Mouse (Mus musculus) yolk sac, embryonic 10.5 days (tissue): ENCODE measurements around the gene Stx16.

Source experiments
- DNase-seq: peaks from one replicate; pipeline ENCODE4 v3.0.0-alpha.2; 2017; ENCODE audit warnings: low spot score

Stx16 gene

DNA sequence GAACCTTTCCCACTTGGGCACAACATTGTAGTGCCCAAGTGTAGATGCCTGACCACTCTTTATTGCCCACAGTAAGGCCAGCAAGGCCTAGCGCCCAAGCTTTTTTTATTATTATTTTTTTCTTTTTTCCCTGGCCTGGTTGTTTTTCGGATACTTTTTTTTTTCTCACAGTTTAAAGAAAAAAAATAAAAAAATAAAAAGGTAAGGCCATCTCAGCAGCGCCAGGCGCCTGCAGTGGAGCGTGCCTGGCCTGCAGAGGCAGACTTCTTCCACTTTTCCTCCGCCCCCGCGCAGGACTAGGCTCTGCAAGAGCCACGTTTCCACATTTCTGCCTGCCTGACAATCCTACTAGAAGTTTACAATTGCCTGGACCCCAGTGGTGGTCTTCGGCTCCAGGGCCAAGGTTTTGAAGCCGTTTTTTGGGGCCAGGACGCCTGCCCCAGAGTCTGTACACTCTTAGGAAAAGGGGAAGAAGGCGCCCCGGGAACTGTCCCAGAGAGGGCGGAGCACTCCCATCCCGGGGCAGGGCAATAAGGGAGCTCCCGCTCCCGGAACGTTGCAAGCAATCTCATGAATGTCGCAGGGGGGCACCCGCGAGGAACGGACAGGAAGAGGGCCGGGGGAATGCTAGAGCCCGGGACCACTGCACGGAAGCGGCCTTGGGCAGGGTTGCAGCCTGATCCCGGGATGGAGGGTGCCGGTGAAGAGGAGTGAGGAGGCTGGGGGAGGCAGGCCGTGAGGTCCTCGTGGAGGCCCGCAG is at the start of gene Stx16:
Gene Stx16, plus strand, starts transcription at position 636 of the 760 bp plus-strand sequence.
- DNase-seq: peak; percentile 95

DNA sequence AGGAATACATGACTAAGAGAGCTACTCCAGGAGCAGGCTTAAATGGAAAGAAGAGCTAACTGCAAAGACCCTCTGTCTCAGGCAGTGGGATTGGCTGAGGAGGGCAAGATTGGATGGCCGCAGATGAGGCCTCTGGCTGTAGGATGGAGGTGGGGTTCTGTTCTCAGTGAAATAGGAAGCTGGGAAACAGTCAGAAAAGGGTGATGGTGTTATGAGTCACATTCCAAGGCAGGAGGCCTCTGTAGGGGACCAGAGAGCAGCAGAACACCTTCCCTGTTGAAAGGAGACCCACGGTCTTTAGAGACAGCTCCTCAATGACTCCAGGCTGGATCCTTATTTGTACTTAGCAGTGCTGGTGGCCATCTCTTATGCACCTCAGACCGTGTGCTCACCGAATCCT is 49.7 kb upstream of the Stx16 start:
- DNase-seq: no peak

DNA sequence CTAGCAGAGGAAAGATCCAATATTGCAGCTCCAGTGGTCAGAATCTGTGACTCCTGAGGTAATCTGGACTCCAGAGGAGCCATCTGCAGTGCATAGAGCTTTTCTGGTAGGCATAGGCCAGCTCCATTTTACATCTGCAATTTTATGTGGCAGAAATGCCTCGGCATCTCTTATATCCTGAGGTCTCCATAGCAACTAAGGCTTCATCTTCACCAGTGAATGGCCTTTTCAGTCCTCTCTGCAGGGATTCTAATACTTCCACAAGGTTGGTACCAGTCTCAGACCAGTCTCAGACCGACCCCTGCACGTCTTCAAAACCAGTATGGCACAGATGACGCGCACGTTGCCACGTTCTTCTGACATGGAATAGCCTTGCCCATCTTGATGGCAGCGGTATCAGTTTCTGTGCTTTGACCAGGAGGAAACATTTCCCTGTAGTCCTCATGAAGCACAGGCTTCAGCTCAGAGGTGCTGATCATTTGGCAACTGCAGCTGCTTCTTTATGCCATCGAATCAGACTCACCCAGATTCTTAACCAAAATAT is 42.8 kb upstream of the Stx16 start:
- no peak for DNase-seq

DNA sequence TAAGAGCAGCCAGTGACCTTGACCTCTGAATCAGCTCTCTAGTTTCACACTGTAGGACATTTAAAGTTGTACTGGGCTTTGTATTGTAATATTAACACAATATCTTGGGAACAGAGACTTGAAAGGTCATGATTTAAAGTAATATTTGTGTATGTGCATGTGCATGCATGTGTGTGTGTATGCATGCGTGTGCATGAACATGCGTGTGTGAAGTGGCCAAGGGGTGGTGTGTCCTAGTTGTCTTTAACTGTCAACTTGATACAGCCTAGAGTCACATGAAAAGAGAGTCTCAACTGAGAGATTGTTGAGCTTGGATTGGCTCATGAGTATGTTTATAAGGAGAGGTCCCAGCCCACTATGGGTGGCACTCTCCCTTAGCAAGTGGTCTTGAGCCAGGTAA is 28.5 kb upstream of the Stx16 start:
- no peak for DNase-seq

DNA sequence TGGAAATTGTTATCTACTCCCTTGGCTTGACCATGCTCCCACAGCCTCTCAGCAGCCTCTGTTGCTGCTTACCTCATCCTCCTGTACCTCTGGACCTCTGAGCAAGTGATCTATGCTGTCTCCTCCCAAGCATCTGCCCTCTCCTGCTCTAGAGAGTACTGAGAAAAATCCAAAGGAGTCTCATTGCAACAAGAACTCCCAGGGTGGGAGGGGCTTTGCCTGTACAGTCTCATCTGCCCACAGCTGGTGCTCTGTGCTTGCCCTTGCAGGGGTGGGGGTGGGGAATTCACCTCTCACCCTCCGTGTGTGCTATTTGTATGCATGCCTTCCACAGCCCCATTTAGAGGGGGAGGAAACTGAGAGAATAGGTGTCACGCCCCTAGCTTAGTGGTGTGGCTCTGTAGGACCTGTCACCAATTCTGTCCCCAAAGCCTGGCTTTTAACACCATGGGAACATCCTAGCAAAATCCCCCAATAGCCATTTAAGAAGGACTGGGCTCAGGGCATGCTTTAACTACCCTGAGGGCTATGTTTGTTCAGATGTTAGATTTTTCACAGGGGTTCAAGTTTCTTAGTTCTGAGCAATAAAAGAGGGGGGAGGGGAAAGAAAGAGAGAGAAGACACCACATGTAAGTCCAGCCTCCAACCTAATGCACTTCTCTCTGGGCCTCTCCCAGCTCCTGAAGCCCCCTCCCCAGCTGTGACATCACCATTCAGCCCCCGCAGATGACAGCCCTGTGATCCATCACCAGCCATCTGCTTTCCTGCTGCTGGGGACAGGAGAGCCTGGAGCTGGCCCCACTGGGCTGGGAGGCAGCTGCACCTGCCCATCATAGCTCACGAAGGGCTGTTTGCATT is 26.4 kb upstream of the Stx16 start:
- DNase-seq: peak; percentile 69

DNA sequence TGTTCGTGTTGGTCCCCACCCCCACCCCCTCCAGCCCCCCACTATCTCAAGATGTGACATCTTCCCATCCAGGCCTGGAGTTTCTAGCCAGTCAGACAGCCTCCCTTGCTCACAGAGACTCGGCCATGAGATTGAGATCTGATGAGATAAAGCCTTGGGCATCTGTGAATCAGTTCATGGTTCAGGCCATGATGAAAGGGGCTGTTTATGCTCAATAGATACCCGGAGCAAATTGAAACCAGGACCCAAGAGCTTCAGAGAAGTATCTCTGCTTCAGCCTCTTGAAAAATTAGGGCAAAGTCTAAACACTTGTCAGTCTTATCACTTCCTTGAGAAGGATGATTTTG is 25.8 kb upstream of the Stx16 start:
- peak; percentile 76 for DNase-seq

DNA sequence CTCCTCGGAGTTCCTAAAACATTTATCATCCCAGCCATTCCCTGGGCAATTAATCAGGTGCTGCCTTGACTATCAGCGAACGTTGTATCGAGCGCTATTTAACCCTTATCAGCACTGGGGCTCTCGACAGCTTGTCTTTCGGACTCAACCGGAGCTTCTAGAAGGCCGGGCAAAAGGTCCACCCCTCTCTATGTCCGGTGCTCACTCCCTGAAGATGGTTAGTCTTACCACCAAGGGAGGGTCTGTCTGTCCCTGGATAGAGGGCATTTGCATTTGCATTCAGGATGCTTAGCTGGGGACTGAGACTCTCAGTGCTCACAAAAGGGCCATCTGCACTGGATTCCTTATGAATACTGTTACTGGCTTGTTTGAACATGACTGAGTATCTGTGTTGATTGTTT is 25.0 kb upstream of the Stx16 start:
- DNase-seq: peak; percentile 33

DNA sequence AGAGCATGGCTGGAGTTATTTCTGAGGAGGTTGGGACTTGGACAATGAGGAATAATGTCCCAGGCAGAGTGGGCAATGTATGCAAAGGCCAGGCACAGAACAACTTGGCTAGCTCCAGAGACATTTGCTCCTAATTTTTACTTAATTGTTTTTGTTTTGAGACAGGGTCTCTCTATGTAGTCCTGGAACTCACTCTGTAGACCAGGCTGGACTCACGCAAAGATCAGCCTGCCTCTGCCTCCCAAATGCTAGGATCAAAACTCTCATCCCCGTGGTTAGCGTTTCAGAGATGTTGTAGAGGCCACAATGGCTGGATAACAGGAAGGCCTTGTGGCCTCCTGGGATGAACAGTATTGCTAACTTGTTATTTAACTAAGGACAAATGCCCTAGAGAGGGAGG is 21.6 kb upstream of the Stx16 start:
- DNase-seq: no peak

DNA sequence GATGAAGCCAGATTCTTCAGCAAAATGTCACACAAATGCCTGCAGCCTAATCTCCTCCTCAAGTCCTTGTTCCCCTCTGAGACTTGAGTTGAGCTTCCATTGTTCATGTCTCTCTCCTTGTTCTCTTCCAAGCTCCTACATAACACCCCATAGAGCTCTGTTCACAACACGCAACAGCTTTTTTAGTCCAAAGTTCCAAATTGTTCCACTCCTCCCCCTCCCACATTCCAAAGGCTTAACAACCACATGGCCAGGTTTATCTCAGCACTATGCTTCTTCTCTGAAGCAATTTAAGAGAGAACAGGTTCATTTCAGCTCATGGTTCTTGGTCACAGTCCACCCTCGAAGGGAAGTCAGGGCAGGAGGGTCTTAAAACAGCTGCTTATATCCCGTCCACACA is 18.4 kb upstream of the Stx16 start:
- DNase-seq: no peak

DNA sequence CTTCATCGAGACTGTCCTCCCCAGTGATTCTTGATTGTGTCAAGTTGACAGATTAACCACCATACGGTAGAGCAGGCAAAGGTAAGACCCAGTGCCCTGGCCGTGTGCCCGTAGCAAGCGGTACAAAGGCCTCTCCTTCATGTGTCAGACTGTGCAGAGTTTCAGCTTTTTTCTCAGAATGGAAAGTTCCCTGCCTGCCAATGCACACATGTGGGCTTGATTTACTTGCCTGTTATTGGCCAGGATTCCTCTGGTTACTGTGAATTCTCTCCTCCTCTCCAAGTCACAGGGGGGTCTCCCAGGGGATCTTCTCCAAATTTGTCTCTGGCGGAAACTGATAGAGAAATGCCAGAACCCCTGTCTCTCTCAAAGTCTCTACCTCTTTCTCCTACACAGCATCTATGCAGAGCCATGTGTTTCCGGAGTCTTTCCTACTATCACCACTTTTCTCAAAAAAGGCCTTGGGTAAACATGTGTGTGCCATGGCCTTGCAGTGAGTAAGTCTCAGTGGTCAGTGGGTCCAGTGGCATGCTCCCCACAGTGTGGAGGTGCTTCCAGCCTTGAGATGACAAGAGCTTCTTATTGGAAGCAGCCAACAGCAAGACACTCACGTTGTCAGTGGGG is 17.7 kb upstream of the Stx16 start:
- DNase-seq: no peak

DNA sequence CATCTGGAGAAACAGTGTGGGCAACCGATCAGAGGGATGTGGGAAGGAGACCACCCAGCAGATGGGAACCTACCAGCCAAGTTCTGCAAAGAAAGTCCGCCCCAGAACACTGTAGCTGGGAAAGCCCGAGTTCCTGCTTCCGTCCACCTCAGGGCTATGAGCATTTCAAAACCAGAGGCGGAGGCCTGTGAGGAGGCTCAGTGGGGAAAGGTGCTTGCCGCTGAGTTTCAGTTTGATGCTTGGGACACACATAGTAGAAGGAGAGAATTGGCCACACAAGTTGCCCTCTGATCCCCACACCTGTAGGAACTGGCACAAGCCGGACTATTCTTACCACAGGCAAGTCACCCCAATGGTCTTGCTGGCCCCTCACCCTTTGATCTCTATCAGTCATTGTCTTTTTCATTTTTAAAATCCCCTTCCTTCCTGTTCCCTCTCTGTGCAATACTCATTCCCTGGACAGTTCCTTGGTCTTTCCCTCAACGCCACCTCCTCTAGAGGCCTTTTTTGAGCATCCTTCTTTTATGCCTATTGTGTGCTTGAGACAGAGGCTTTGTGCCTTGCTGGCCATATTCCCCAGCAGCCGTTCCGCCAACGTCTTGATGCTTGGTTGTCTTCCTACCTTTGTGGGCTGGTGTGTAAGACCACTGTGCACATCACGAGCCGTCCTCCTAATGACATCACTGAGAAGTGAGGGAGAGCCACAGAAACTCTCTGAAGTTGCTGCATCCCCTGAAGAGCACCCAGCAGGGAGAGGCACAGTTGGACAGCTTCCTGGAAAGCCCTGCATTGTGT is 16.3 kb upstream of the Stx16 start:
- DNase-seq: no peak

DNA sequence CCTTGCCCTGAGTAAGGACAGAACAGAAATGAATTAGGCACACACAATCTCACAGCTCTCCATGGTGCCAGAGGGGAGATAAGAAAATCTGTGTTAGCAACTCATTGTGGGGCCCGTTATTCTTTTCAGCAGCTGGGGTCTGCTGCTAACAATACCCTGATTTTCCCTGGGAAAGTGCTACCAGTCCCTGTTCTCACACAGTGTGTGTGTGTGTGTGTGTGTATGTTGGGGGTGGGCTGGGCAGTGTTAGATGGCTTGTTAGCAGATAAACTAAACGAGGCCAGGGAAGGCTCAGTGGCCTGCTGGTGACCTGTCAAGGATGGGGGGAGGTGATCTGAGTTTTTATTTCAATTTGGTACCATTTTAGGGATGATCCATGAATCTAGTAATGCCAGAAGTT is 14.9 kb upstream of the Stx16 start:
- DNase-seq: no peak

DNA sequence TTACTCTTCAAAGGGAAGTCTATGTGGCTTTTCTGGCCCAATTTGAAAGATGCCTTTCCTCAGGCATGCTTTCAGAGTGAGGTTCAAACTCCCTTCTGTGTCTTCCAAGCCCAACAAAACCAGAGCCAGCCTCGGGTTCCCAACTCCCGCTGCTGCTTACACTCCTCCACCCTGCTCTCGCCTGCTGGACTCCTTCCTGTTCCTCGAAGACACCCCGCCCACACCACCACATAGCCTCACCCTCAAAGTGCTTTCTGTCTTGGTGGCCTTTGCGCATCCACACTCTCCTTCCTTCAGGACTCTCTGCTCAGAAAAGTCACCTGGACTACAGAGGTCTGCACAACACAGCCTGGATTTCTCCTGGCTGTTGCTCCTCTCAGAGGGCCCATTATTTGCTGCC is 13.0 kb upstream of the Stx16 start:
- no peak for DNase-seq

DNA sequence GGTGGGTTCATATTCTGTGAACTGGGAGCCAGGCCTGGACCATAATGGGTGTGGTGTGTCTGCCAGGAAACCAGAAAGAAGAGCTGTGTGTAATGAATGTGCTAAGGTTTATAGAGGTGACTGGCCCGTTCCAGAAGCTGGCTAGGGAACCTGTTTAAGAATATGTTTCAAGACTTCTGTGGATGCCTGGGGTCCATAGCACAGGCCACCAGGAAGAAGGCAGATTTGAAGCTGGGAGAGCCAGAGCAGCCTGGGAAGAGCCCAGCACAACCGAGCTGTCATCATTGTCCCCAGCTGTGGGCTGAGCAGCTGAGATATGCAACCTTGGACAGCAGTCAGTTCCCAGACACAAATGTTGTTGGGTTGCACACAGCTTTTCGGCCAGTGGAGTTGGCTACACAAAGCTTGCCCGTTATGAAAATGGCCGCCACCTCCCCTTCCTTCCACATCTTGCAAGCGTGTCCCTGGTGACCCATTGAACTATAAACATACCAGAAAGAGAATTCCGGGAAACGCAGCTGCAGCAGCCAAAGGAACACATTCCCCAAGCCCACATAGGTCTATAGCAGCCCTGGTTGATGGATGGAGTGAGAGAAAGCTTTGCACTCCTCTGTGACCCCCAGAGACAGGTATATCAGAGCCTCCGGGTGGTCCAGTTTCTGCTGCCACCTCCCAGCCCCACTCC is 12.4 kb upstream of the Stx16 start:
- DNase-seq: peak; percentile 31

DNA sequence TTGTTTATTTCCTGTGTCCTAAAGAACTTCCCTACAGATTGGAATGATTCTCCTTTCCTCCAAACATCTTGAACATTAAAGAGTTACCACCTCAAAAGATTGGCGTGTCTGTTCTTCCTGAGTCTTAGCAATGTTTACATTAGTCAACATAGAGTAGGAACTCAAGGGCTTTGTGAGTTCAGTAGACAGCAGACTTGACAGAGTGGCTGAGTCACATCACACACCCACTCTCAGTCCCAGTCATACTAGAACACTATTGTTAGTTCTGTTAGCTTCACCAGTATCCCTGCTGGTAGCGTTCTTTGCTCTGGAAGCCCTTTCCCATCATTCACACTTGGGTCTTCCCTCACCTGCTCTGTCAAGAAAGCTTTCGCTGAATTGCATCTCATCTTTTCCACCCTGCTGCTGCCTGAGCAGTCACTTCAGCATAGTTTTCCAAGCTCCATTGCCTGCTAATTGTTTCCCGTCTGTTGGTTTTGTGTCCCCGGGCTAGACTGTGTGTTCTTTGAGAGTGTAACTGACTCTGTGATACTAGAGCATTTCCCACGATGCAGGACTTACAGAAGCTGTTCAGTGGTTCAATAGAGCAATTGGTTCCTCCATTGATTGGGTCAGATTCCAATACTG is 8.2 kb upstream of the Stx16 start:
- DNase-seq: no peak

DNA sequence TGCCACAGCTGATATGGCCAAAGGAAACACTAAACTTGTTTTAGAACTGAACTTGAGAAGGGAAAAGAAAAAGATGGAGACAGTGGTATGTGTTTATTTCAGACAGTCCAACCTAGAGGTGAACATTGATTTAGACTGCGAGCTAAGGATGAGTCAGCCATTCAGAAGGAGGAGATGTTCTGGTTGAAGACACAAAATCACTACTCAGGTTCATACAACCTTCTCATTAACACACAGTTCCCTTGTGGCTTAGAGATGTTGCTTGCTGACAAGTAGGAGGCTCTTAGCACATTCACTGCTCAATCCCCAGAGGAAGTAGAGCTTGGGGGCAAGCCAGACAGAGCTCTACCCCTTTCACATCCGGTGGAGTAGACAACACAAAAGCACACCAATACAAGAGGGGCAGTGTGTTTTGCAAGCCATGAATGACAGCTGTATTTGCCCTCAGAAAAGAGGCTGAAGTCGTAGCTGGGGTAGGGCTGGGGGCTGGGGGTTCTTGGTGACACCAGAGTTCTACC is 6.5 kb upstream of the Stx16 start:
- DNase-seq: no peak

DNA sequence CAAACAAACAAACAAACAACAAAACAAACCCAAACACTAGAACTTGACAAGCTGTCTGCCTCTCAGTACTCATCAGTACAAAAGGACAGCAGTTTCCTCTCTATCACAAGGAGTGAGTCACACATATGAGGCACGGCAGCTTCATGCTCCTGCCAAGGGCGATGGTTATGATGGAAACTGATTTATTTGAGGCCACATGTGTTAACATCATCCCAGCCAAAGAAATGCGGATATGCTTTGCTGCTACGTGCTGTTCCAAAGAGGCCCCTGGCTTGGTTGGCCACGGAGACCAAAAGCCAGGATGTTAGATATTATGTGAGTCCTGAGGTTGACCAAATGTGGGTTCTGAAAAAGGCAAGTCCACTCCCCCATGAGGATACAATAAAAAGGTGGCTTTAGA is 4.7 kb upstream of the Stx16 start:
- DNase-seq: no peak

DNA sequence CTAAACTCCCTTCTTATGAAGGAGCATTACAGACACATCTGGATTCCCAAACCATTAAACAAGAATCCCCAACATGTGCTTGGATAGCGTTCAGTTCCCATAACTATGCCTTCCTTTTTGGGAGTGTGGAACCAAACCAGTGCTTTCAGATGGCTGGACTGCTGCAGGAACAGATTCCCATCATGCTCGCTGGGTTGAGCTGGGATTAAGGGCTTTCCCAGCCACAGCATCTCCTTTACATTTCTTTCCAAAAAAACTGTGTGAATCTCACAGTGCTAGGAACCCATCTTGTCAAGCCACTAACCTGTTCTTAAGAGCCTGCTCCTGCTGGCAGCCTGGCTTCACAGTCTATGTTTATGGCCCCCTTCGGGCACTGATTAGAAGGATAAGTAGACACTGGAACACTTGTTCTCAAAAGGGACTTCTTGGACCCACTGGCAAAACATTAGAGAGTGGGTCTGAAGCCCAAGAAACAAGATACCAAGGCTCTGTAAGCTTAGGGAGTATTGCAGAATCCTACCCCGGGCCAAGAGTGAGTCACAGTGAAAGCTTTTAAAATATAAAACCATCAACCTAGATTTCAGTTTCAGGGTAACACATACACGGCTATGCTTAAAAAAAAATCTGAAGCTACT is 2.8 kb upstream of the Stx16 start:
- DNase-seq: no peak

DNA sequence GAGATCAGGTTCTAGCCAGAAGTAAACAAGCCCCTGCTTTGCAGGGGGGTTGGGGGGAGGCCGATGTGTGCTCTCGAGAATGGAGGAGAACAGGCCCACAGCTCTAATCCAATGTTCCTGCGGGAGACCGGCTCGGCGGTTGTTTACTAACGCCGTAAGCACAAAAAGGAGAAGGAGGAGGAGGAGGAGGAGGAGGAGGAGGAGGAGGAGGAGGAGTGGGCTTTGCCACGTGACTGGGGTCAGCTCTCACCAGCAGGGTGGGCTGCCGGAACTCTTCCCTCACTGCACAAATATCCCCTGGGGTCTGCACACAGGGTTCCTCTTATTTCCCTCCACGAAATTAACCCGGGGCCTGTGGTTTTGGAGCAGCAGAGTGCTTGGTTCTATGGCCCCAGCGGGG is 1.5 kb upstream of the Stx16 start:
- peak; percentile 43 for DNase-seq

DNA sequence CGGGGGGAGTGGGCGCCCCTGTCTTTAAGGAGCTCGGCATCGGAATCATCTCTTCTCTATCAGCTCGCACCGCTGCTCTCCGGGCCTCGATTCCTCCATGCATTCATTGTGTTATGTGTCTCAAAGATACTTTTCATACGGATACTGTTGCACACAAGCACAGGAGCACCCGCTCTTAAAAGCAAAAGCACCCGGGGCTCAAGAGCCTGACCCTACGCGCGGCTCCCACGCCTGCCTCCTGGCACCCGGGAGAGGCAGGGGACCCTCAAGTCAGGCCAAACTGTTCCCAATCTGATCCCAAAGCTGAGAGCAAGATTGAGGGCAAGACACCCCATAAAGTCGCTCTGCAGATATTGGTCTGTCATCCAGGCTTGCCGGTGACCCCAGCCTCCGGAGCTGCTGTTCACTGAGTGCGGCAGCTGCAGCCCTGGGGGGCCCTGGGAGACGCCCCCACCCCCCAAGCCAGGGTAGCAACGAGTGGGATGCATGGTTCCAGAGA is 987 bp upstream of the Stx16 start:
- peak; percentile 27 for DNase-seq
